Mouse (Mus musculus) left cerebral cortex, postnatal 14 days (tissue): ENCODE results near the gene Emc9. TPM values are rescaled to one million over a fixed set of nuclear protein-coding genes. Genes with fewer than 3 reads are reported as not detected.

Experiments used
- DNase-seq, 2 experiments: peaks; one replicate each; pipeline ENCODE4 v3.0.0; 2021 to 2022; ENCODE audit warnings: low spot score in 2 of 2, mixed read lengths in 1 of 2
- intact Hi-C: fragments of 180-260 bp; cut with DNase I; formaldehyde crosslinking; loops from one replicate; pipeline ENCODE4 v1.15.1; 2025
- total RNA-seq, 2 experiments: library from RNA; stranded (reverse); gene quantifications; 2 replicates each; pipeline ENCODE4 v1.2.3; 2021

Gene Emc9
- total RNA-seq, 2 experiments from 2014 or later, result 38.7 to 45.5 TPM

- intact Hi-C loops, result no loop called here
- no peak for DNase-seq
Measured at GRCm38 (mm10) chr14:55567496-55567895, 17.6 kb downstream of the Emc9 start.

GRCm38 (mm10) chr14:55565748-55566147 is 19.4 kb downstream of the Emc9 start:
- no peak for DNase-seq
- intact Hi-C loops, result no loop called here

DNA sequence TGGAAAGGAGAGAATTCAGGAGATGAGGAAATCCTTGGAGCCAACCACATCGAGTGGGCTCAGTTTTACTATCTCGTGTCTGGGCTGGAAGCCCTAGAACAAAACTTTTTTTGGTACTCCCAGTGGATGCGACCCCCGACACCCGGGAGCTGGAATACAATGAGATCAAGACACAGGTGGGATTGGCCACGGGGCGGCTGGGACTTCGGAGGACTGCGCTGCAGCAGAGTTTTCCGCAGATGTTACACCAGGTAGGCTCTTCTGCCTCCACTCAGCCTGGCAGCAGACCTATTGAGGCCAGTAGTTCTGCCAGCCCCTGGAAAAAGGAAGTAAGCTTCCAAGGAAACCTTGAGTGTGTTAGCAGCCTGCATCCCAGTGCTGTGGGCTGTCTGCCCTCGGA is 21.9 kb downstream of the Emc9 start:
- intact Hi-C loops, result no loop called here
- DNase-seq, result no peak

DNA sequence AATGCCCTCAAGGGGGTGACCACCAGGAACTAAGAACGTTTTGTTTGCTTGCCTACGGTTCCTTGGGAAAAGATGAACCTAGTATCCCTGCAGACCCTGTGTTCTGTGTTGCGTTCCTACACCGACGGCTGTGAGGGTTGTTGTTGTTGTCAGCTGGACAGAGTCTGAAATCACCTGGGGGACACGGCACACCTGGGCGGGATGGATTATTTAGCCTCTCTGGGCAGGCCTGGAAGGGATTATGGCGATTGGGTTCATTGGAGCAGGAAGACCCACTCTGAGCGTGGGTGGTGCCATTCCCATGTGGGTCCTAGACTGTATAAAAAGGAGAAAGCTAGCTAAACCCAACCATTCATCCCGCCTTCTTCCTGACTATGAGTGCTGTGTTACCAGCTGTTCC is 23.2 kb downstream of the Emc9 start:
- intact Hi-C loops, result no loop called here
- no peak for DNase-seq

DNA sequence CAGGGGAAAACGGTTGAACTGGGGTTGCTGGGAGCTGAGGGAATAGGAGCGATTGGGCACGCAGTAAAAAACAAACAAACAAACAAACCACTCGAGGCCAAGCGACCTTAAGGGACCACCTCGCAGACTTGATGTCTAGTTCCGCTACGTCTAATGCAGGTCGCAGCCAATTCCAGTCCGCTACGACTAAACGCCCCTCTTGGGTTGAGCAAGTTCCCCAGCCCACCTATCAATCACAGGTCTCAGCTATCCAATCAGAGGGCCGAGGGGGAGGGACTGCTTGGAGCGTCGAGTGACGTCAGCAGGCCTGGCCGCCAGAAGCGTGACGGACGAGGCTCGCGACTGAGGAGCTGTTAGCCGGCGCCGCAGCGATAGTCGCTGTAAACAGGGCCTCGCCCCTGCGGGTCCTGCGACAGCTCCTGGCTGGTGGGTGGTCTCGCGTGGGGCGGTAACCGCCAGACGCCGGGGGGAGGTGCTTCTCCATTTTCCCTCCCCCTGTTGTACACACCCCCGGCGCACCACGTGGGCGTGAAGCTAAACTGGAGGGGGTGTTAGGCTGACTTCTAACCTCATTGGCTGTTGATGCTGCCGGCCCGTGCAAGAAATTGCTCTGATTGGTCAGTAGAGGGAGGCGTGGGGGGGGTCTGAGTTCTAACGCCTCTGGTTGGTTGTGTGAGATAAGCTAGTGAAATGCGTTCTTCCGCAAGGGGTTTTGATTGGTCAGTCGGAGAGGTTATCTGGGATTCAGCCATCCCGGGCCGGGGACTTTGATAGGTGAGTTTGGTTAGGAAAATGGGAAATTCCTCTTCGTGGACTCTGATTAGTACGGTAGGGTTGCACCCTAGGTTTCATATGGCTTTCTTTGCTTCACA is 24.7 kb downstream of the Emc9 start, which contains the start of gene A730061H03Rik:
A730061H03Rik (minus strand) TSS at position 205 of the 872 bp plus-strand sequence.
- peak; percentile 98 to 100 for DNase-seq
- intact Hi-C loops, result no loop called here

DNA sequence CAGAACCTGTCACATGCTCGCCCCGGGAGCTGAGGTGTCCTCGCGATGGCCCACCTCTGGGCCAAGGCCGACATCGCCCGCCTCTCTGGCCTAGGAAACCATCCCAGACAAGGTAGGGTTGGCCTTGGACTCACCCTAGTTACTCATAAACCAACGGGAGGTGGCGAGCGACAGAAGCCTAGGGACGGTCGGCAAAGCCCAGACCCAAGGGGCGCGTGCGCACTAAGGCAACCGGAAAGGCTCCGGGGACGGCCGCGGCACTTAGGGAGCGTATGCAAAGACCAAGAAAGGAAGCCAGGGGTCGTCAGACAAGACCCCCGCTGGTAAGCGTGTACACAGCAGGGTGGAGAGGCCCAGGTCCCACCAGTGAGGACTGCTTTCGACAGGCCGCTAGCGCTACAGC is 25.3 kb downstream of the Emc9 start, which contains the start of gene Dcaf11:
Dcaf11 (plus strand) TSS at position 208 of the 403 bp plus-strand sequence.
- intact Hi-C loops, result no loop called here
- peak; percentile 89 to 90 for DNase-seq

DNA sequence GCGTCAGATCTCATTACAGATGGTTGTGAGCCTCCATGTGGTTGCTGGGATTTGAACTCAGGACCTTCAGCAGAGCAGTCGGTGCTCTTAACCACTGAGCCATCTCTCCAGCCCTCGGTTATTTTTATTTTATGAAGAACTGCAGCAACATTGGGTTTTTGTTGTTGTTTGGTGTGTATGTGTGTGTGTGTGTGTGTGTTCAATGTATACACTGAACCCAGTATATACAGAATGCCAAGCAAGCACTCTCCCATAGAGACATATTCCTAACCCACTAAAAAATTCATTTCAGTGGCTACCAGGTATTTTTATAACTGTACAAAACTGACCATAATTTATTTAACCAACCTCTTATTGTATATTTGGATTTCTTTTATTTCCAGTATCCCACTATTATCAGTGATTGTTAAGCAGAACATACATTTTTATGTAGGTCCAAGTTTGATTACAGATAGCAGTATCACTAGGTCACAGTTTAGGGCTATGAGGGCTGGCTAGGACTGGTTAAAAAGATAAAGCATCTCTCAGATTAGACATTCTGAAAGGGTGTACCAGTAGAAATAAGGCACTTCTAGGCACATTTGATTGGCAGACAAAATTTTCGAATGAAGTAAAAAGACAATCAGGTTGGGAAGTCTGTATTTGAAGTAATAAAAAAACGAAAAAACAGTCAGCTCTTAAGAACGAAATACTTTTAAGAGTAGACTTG is 26.2 kb downstream of the Emc9 start:
- DNase-seq, result no peak

GRCm38 (mm10) chr14:55557587-55557986 is 27.5 kb downstream of the Emc9 start:
- DNase-seq, result no peak
- intact Hi-C loops, result loop anchor here (1.0 kb wide), 1 partner anchor 64 kb away; no protein-coding TSS in a partner anchor

More for the DNA sequence above, 26.2 kb downstream of the Emc9 start:
- intact Hi-C loops, result no loop called here

GRCm38 (mm10) chr14:55557003-55557402 is 28.1 kb downstream of the Emc9 start:
- intact Hi-C loops, result loop anchor here (1.0 kb wide), 1 partner anchor 64 kb away; no protein-coding TSS in a partner anchor
- peak; percentile 72 to 73 for DNase-seq

- no peak for DNase-seq
- intact Hi-C loops, result no loop called here
Measured at GRCm38 (mm10) chr14:55555788-55556187, 29.3 kb downstream of the Emc9 start.

DNA sequence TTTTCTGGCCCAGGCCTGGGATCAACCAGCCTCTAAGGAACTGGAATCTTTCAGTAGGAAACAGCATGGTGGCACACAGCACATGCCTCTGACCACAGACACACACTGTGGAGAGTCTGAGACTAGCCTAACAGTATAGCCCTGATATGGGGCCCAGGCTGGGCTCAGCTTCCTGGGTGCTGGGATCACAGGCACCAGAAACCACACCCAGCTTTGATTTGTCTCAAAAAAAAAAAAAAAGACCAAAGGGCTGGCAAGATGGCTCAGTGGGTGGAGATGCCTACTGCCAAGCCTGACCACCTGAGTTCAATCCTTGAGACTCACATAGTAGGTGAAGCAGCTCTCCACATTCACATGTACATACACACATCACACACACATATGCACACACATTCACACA is 30.5 kb downstream of the Emc9 start:
- intact Hi-C loops, result no loop called here
- DNase-seq, result no peak

GRCm38 (mm10) chr14:55551794-55552193 is 33.3 kb downstream of the Emc9 start:
- no peak for DNase-seq
- intact Hi-C loops, result no loop called here

- no peak for DNase-seq
- intact Hi-C loops, result no loop called here
Measured at GRCm38 (mm10) chr14:55551347-55551746, 33.8 kb downstream of the Emc9 start.

GRCm38 (mm10) chr14:55550191-55550590 is 34.9 kb downstream of the Emc9 start:
- intact Hi-C loops, result no loop called here
- DNase-seq, result no peak

DNA sequence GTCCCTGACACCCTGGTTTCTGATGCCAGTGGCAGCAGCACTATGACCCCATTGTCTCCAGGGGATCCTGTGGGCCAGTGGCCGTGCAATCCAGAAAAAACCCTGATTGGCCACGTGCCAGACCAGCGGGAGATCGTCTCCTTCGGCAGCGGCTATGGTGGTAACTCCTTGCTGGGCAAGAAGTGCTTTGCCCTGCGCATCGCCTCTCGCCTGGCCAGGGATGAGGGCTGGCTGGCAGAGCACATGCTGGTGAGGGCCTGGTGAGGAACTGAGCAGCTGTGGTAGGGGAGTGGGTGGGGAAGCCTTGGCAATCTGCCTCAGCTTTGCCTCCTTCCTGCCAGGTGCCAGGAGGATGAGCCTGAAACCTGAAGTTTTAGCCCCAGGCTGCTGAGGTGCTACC is 40.8 kb downstream of the Emc9 start:
- DNase-seq, result peak in 1 of 2 experiments; percentile 12
- intact Hi-C loops, result loop anchor here (10.0 kb wide), 1 partner anchor 400 kb away; no protein-coding TSS in a partner anchor

GRCm38 (mm10) chr14:55542268-55542667 is 42.8 kb downstream of the Emc9 start:
- intact Hi-C loops, result loop anchor here (10.0 kb wide), 1 partner anchor 397 kb away; no protein-coding TSS in a partner anchor
- DNase-seq, result no peak

- intact Hi-C loops, result loop anchor here (10.0 kb wide), 1 partner anchor 396 kb away; no protein-coding TSS in a partner anchor
Measured at GRCm38 (mm10) chr14:55540787-55541321, 44.2 kb downstream of the Emc9 start.

GRCm38 (mm10) chr14:55540067-55540786 is 44.9 kb downstream of the Emc9 start, which contains the start of gene Pck2:
Pck2 (plus strand) TSS chr14:55540266.
- intact Hi-C loops, result loop anchor here (10.0 kb wide), 1 partner anchor 395 kb away; no protein-coding TSS in a partner anchor
- DNase-seq, result peak; percentile 69

More at GRCm38 (mm10) chr14:55540787-55541321, 44.2 kb downstream of the Emc9 start:
- DNase-seq, result peak; percentile 74
